Mouse (Mus musculus) MEL (cell line): ENCODE measurements around the gene Gm11037. TPM values are rescaled to one million over a fixed set of nuclear protein-coding genes. Genes with fewer than 3 reads are reported as not detected.

Source experiments
- DNase-seq: peaks from one replicate; pipeline ENCODE4 v3.0.0; 2011; ENCODE audit warnings: low read depth, low spot score
- H3K27ac ChIP-seq: 2 replicates; pipeline ENCODE4 v1.5.1; 2012; ENCODE audit warnings: low read depth, mild to moderate bottlenecking, control low read depth, low read length, moderate library complexity; ENCODE audit not compliant: control insufficient read depth
- H3K27me3 ChIP-seq, 2 experiments: fragments of 150-350 bp in 1 of 2; sonication (generic) in 1 of 2; 2 replicates each; pipeline ENCODE4 v1.6.1; 2012; ENCODE audit warnings: low read length in 2 of 2, mild to moderate bottlenecking in 2 of 2, improper control_type of control experiment in 1 of 2, moderate library complexity in 1 of 2; ENCODE audit not compliant: insufficient read depth in 2 of 2, control insufficient read depth in 1 of 2
- H3K36me3 ChIP-seq, 2 experiments: 2 replicates each; pipeline ENCODE4 v1.6.1; 2012 to 2014; ENCODE audit warnings: low read length in 2 of 2, improper control_type of control experiment in 1 of 2, inconsistent platforms in 1 of 2, mild to moderate bottlenecking in 1 of 2; ENCODE audit not compliant: insufficient read depth in 2 of 2, control insufficient read depth in 1 of 2
- H3K4me1 ChIP-seq, 2 experiments: fragments of 150-350 bp in 1 of 2; sonication (generic) in 1 of 2; 2 replicates each; pipeline ENCODE4 v1.6.1; 2012; ENCODE audit warnings: low read length in 2 of 2, improper control_type of control experiment in 1 of 2, mild to moderate bottlenecking in 1 of 2; ENCODE audit not compliant: insufficient read depth in 2 of 2, control insufficient read depth in 1 of 2
- H3K4me3 ChIP-seq, 2 experiments: fragments of 150-350 bp in 1 of 2; sonication (generic) in 1 of 2; 2 replicates each; pipeline ENCODE4 v1.5.1; 2012; ENCODE audit warnings: low read depth in 2 of 2, low read length in 2 of 2, mild to moderate bottlenecking in 2 of 2, moderate library complexity in 2 of 2, control low read depth in 1 of 2, improper control_type of control experiment in 1 of 2; ENCODE audit not compliant: control insufficient read depth in 1 of 2, insufficient read depth in 1 of 2
- H3K79me2 ChIP-seq: 2 replicates; pipeline ENCODE4 v1.6.1; 2012; ENCODE audit warnings: mild to moderate bottlenecking, low read length, moderate library complexity; ENCODE audit not compliant: control insufficient read depth, poor library complexity, insufficient read depth
- H3K9ac ChIP-seq: 2 replicates; pipeline ENCODE4 v1.6.1; 2012; ENCODE audit warnings: low read depth, mild to moderate bottlenecking, control low read depth, low read length, moderate library complexity; ENCODE audit not compliant: control insufficient read depth, poor library complexity, severe bottlenecking
- H3K9me3 ChIP-seq: fragments of 150-350 bp; sonication (generic); replicated peaks from 2 replicates; pipeline ENCODE4 v1.6.1; 2012; ENCODE audit warnings: mild to moderate bottlenecking, low read length, improper control_type of control experiment, moderate library complexity; ENCODE audit not compliant: insufficient read depth
- CHD1 ChIP-seq: IDR thresholded peaks from 2 replicates; pipeline ENCODE4 v1.6.1; 2012; ENCODE audit warnings: low read depth, mild to moderate bottlenecking, inconsistent platforms, low read length, improper control_type of control experiment
- CHD2 ChIP-seq: IDR thresholded peaks from 2 replicates; pipeline ENCODE4 v1.6.1; 2011; ENCODE audit warnings: low read length, improper control_type of control experiment
- E2F4 ChIP-seq: IDR thresholded peaks from 2 replicates; pipeline ENCODE4 v1.6.1; 2011; ENCODE audit warnings: low read depth, low read length, improper control_type of control experiment, borderline replicate concordance
- EP300 ChIP-seq, 2 experiments: IDR thresholded peaks; 2 replicates each; pipeline ENCODE4 v1.6.1; 2011; ENCODE audit warnings: improper control_type of control experiment in 2 of 2, low read length in 2 of 2, low read depth in 1 of 2, mild to moderate bottlenecking in 1 of 2
- ETS1 ChIP-seq: IDR thresholded peaks from 2 replicates; pipeline ENCODE4 v1.6.1; 2012; ENCODE audit warnings: low read depth, mild to moderate bottlenecking, inconsistent platforms, low read length, improper control_type of control experiment, moderate library complexity
- GABPA ChIP-seq: IDR thresholded peaks from 2 replicates; pipeline ENCODE4 v1.6.1; 2012; ENCODE audit warnings: low read depth, mild to moderate bottlenecking, inconsistent platforms, low read length, improper control_type of control experiment, moderate library complexity
- GATA1 ChIP-seq: IDR thresholded peaks from 2 replicates; pipeline ENCODE4 v1.6.1; 2011; ENCODE audit warnings: low read depth, low read length, improper control_type of control experiment
- HCFC1 ChIP-seq: IDR thresholded peaks from 2 replicates; pipeline ENCODE4 v1.6.1; 2012; ENCODE audit warnings: low read depth, mild to moderate bottlenecking, inconsistent platforms, low read length, improper control_type of control experiment, moderate library complexity
- JUND ChIP-seq: IDR thresholded peaks from 2 replicates; pipeline ENCODE4 v1.6.1; 2011; ENCODE audit warnings: low read depth, mild to moderate bottlenecking, improper control_type of control experiment, low read length
- MAFK ChIP-seq: IDR thresholded peaks from 2 replicates; pipeline ENCODE4 v1.6.1; 2011; ENCODE audit warnings: low read depth, mild to moderate bottlenecking, low read length, improper control_type of control experiment, borderline replicate concordance
- POLR2A ChIP-seq, 2 experiments: IDR thresholded peaks; 2 replicates each; pipeline ENCODE4 v1.6.1; 2011 to 2012; ENCODE audit warnings: low read length in 2 of 2, mild to moderate bottlenecking in 2 of 2, control low read depth in 1 of 2, improper control_type of control experiment in 1 of 2, low read depth in 1 of 2, moderate library complexity in 1 of 2; ENCODE audit not compliant: control insufficient read depth in 1 of 2, insufficient read depth in 1 of 2, poor library complexity in 1 of 2
- RCOR1 ChIP-seq: IDR thresholded peaks from 2 replicates; pipeline ENCODE4 v1.6.1; 2012; ENCODE audit warnings: low read depth, mild to moderate bottlenecking, inconsistent platforms, low read length, improper control_type of control experiment
- SMC3 ChIP-seq: IDR thresholded peaks from 2 replicates; pipeline ENCODE4 v1.6.1; 2011; ENCODE audit warnings: low read depth, low read length, improper control_type of control experiment
- TAL1 ChIP-seq: IDR thresholded peaks from 2 replicates; pipeline ENCODE4 v1.6.1; 2012; ENCODE audit warnings: mild to moderate bottlenecking, inconsistent platforms, low read length, moderate library complexity, mixed read lengths
- TCF12 ChIP-seq: IDR thresholded peaks from 2 replicates; pipeline ENCODE4 v1.6.1; 2014; ENCODE audit warnings: low read depth, mild to moderate bottlenecking, inconsistent platforms, low read length, improper control_type of control experiment, moderate library complexity
- UBTF ChIP-seq: IDR thresholded peaks from 2 replicates; pipeline ENCODE4 v1.6.1; 2012; ENCODE audit warnings: low read depth, mild to moderate bottlenecking, inconsistent platforms, low read length, improper control_type of control experiment, moderate library complexity, borderline replicate concordance; ENCODE audit not compliant: insufficient read depth
- USF2 ChIP-seq, 2 experiments: IDR thresholded peaks; 2 replicates each; pipeline ENCODE4 v1.6.1; 2011 to 2012; ENCODE audit warnings: improper control_type of control experiment in 2 of 2, low read length in 2 of 2, borderline replicate concordance in 1 of 2, inconsistent platforms in 1 of 2, low read depth in 1 of 2, mild to moderate bottlenecking in 1 of 2; ENCODE audit not compliant: insufficient read depth in 1 of 2
- ZC3H11A ChIP-seq: IDR thresholded peaks from 2 replicates; pipeline ENCODE4 v1.6.1; 2012; ENCODE audit warnings: low read depth, mild to moderate bottlenecking, inconsistent platforms, low read length, improper control_type of control experiment
- ZNF384 ChIP-seq: IDR thresholded peaks from 2 replicates; pipeline ENCODE4 v1.6.1; 2012; ENCODE audit warnings: low read depth, mild to moderate bottlenecking, inconsistent platforms, low read length, improper control_type of control experiment
- polyA plus RNA-seq, 2 experiments: library from polyadenylated mRNA; stranded (reverse) in 1 of 2; unstranded in 1 of 2; fragments of >175 nt in 1 of 2; fragments of >200 nt in 1 of 2; gene quantifications; 2 replicates each; pipeline versions ENCODE4 v1.2.1 to v1.2.4; 2012; ENCODE audit warnings: low replicate concordance in 2 of 2, low read depth in 1 of 2; ENCODE audit not compliant: insufficient read length in 2 of 2, insufficient read depth in 1 of 2, missing spikeins in 1 of 2
- total RNA-seq: library from RNA; depleted of rRNA; stranded (reverse); fragments of 300-350 nt; gene quantifications from 2 replicates; pipeline ENCODE4 v1.2.3, GENCODE M21; 2012

The Gm11037 gene
- total and polyA plus RNA-seq, 3 experiments: not detected

DNA sequence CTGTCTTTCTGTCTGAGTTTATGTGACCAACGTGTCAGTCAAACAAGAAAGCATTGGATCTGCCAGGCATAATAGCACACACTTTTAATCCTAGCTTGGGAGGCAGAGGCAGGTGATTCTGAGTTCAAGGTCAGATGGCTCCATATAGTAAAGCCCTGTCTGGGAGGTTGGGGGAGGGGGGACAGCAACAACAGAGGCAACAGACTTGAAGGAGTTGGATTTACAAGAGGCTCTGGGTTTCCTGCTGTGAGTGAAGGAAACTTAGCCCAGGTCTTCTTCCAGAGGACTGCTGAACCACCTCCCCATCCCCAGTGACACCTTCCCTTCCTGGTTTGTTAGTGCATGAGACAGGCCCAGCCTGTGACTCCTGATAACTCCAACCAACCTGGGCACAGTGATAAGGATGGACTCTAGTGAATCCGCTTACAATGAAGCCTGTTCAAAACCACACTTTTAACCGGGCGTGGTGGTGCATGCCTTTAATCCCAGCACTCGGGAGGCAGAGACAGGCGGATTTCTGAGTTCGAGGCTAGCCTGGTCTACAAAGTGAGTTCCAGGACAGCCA is 19.0 kb downstream of the Gm11037 start:
- no peak overlapping the region for H3K27ac ChIP-seq
- DNase-seq: no peak
- peak; percentile 54 for TF ChIP-seq TAL1
- TF ChIP-seq TCF12: 0 out of 2 replicates have a peak, but pooled peaks have one; percentile 19
- TF ChIP-seq POLR2A (IDR thresholded peaks at IDR 0.05; ENCODE audit: control insufficient read depth in 1 of 2, insufficient read depth in 1 of 2, low read depth in 1 of 2, low read length in 2 of 2, poor library complexity in 1 of 2): no peak
- no peak for TF ChIP-seq ETS1
- TF ChIP-seq EP300 (IDR thresholded peaks at IDR 0.05; ENCODE audit: low read depth in 1 of 2, low read length in 2 of 2): peak in 1 of 2 experiments; percentile 25; a peak in 1 of 4 replicates
- TF ChIP-seq, all 39 proteins: peak for 3
- Histone ChIP-seq H3K9ac (no peak overlapping the region), H3K4me1 (no peaks in the 10 kb centered on the region), H3K27me3 (no peaks in the 10 kb centered on the region), H3K79me2 (no peaks in the 10 kb centered on the region), H3K36me3 (no peaks in the 10 kb centered on the region; a peak in 2 of 4 replicates), H3K4me3 (no peak overlapping the region), H3K9me3 (no peaks in the 10 kb centered on the region)

DNA sequence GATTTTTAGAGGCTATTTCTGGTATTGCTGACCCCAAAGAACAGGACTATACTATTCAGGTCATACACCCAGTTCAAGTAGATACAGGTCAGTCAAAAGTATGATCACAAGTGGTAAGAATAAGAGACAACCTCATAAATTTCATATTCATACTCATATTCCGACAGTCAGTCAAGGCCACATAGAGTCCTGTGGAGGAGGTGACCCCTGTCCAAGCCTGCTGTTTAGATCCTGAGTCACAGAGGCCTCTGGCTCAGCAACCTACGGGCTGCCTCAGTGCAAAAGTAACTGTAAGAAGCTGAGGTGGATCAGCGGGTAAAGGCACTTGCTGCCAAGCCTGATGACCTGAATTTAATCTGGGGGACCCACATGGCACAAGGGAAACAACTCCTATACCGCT is 20.7 kb downstream of the Gm11037 start:
- no peak overlapping the region for H3K27ac ChIP-seq
- H3K4me3 ChIP-seq: no peak overlapping the region
- H3K79me2 ChIP-seq: peaks cover 3% of the 10 kb centered on the region
- H3K36me3 ChIP-seq: no peaks in the 10 kb centered on the region; a peak in 3 of 4 replicates
- TF ChIP-seq TAL1: no peak
- TF ChIP-seq CHD1: no peak
- TF ChIP-seq ZC3H11A: no peak
- no peak for TF ChIP-seq SMC3
- no peak for TF ChIP-seq ZNF384
- TF ChIP-seq E2F4: no peak
- no peak for TF ChIP-seq USF2 (IDR thresholded peaks at IDR 0.05; ENCODE audit: borderline replicate concordance in 1 of 2, insufficient read depth in 1 of 2, low read depth in 1 of 2, low read length in 2 of 2)
- TF ChIP-seq CHD2: no peak
- TF ChIP-seq HCFC1: no peak
- no peaks in the 10 kb centered on the region for H3K27me3 ChIP-seq
- DNase-seq: no peak
- H3K4me1 ChIP-seq: peaks cover 0 to 4% of the 10 kb centered on the region in 2 experiments; a peak in 1 of 4 replicates
- no peaks in the 10 kb centered on the region for H3K9me3 ChIP-seq
- no peak overlapping the region for H3K9ac ChIP-seq

DNA sequence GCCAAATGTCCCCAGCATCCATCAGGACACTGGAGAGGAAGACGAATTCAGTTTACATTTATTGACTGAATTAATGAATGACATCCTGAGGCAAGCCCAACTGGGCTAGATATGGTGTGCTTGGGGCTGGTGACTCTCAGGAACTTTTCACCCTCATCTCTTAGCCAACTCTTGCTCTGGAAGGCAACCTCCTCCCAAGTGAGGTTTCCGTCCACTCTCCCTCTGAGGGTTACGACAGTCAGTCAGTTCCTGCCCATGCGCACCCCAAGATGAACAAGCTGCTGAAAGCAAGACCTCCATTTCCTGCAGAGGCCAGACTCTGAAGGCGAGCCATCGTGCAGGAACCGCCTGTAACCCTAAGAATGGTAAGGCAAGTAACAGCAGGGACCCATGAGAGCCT is 23.7 kb downstream of the Gm11037 start:
- DNase-seq: no peak
- H3K9ac ChIP-seq: no peak overlapping the region
- peaks cover 0 to 4% of the 10 kb centered on the region in 2 experiments; a peak in 1 of 4 replicates for H3K4me1 ChIP-seq
- H3K27ac ChIP-seq: no peak overlapping the region
- no peaks in the 10 kb centered on the region for H3K9me3 ChIP-seq
- no peaks in the 10 kb centered on the region; a peak in 3 of 4 replicates for H3K36me3 ChIP-seq
- H3K27me3 ChIP-seq: no peaks in the 10 kb centered on the region
- H3K79me2 ChIP-seq: peaks cover 6% of the 10 kb centered on the region
- H3K4me3 ChIP-seq: no peak overlapping the region
- TF ChIP-seq MAFK (no peak), JUND (no peak), E2F4 (no peak), CHD1 (no peak), GATA1 (no peak), UBTF (no peak), GABPA (no peak), RCOR1 (no peak)
